Mouse (Mus musculus) thymus, postnatal 0 days (tissue): ENCODE results near the gene Olfr24. TPM values are rescaled to one million over a fixed set of nuclear protein-coding genes. Genes with fewer than 3 reads are reported as not detected.
"Not testable (repeated sequence)": the region's sequence is repeated elsewhere in the genome, so short reads cannot be mapped to it uniquely, and the experiment has no call there.

ENCODE experiments used
- DNase-seq: peaks from one replicate; pipeline ENCODE4 v3.0.0-alpha.2; 2015; ENCODE audit warnings: low spot score
- polyA plus RNA-seq: library from polyadenylated mRNA; unstranded; fragments of >200 nt; fragmentation: Nextera tagmentation; extraction: Ambion mirVana; gene quantifications from 2 replicates; pipeline ENCODE4 v1.2.1, GENCODE M21; 2015

Olfr24 gene
- not detected in 2 replicates for polyA plus RNA-seq

- no peak for DNase-seq
Observed at GRCm38 (mm10) chr9:18763896-18764295, at the start of gene Olfr24. Gene Olfr24 (minus strand): TSS chr9:18763996.

DNA sequence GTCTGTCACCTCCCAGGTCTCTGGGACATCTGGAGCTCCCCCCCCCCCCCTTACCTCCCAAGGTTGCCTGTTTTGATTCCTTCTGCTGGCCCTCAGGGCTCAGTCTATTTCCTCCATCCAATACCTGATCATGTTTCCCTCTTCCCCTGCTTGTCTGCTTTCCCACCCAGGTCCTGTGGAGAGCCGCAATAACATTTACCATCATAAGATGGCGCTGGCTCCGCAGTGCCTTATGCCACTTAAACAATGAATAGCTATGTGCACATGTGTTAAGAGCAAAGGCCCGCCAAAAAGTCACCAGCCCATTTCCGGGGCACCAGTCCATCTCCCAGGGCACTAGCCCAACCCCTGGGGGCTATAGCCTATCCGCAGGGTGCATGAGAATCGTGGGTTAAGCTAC is 21.5 kb upstream of the Olfr24 start:
- no peak for DNase-seq

GRCm38 (mm10) chr9:18779476-18779875 is 15.7 kb upstream of the Olfr24 start:
- no peak for DNase-seq

GRCm38 (mm10) chr9:18778981-18779380 is 15.2 kb upstream of the Olfr24 start:
- no peak for DNase-seq

DNA sequence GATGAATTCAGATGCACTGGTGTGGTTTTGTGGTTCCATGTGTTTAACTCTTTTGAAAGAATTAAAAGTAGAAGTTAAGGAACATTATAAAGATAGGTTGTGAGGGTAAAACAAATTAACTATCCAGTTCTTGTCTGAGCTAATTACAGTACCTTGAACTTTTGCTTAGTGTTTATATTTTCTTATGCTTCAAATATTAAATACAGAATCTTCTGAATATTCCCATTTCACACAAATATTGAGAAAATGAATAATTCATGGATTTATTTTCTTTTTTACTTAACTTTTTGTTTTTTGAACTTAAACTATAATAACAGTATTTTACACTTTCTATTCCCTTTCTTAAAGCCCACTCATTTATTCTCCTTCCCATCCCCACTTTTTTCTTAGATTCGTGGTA is 8.2 kb downstream of the Olfr24 start:
- DNase-seq = no peak

DNA sequence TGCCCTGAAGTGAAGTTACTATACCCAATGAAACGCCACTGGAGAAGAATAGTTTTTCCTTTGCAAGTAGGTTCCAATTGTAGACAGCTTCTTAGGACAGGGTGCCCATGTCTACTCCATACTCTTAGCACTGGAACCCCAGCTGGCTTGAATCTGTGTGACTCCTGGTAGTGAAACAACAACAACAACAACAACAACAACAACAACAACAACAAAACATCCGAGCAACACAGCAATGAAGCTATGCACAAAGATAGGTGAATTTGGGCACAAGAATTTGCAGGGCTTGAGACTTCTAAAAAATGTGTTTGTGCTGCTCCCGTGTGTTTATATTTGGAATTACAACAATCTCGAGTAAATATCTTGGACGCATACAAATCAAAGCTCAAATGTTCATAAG is 19.2 kb downstream of the Olfr24 start:
- peak; percentile 2 for DNase-seq

DNA sequence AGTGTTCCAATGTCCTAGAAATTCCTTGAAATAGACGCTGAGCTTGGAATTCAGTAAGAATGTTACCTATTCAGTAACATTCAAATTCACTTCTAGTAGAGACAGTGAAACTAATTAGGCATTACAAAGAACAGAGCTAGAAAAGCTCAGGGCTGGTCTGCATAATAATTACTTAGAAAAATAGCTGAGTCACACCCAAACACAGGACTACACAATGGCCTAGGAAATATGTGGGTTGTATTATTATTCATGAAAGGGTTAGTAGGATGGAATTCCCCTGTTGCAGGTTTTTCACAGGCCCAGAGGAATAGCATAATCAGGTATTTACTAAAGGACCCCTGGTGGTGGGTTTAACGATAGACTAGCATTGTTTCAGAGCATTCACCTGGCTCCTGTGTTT is 29.6 kb downstream of the Olfr24 start:
- not testable (repeated sequence) for DNase-seq

DNA sequence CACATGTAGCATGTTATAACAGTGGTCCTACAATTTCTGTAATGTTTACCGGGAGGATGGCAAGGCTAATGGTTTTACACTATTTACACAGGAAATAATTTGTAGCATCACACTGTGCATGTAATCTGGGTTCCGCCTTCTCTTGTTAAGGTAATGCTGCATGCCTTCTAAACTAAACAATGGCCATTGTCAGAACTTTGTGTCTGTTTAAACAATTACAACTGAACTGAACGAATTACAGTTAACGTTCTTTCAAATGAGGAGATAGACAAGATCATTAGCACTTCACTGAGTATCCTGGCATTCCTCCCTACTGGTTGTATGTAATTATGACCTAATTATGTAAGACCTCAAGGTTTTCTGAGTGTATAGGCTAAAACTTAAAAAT is 41.1 kb downstream of the Olfr24 start:
- no peak for DNase-seq

DNA sequence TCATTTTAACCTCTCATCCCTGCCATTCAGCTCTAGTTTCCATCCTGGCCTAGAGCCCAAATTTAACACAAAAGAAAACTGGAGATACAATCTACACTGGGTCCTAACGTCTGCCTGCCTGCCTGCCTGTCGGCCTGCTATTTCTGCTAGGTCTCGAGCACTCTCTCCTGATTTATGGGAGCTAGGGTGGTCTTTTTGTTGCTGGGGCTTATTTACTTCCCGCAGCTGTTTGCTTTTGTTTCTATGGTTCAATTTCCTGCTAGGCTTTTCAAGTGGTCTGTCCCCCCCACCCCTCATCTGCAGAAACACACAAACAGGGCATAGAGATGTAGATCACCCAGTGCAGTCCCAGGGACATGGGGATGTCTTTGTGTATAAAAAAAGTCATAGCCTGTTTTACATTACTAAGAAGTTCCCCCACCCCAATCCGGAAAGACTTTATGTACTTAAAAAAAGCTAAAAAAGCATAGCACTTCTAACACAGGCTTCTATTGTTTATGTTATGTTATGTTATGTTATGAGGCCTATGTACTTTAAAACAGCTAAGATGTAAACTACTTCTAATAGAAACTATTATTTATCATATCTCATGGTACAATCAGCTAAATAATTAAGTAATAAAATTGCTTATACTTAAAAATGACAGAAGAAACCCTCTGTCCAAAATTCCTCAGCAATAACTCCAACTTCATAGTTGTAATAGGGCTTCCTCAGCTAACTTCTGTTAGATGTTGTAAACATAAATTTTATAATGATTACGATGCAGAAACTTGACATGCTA is 41.7 kb downstream of the Olfr24 start:
- DNase-seq = no peak

GRCm38 (mm10) chr9:18721011-18721410 is 42.8 kb downstream of the Olfr24 start:
- DNase-seq = no peak

GRCm38 (mm10) chr9:18705628-18706027 is 58.2 kb downstream of the Olfr24 start:
- no peak for DNase-seq

Other genes starting within 250 kb of the Olfr24 start
- gene Muc16, start 89.5 kb downstream of the Olfr24 start, polyA plus RNA-seq = 0.34 and 0.36 TPM in 2 replicates
- gene Olfr828, start 55.5 kb upstream of the Olfr24 start, polyA plus RNA-seq = not detected in 2 replicates
- gene Olfr829, start 90.9 kb upstream of the Olfr24 start, polyA plus RNA-seq = 0.09 TPM in 1 of 2 replicates, not detected in the other
- not detected in 2 replicates for gene Olfr830, start 110.7 kb upstream of the Olfr24 start, polyA plus RNA-seq
- gene Olfr832, start 173.1 kb upstream of the Olfr24 start, polyA plus RNA-seq = not detected in 2 replicates
- not detected in 2 replicates for gene Olfr834, start 224.0 kb upstream of the Olfr24 start, polyA plus RNA-seq